Mouse (Mus musculus): Measurements from ENCODE around the gene Bclaf3.
"Not testable (repeated sequence)": the region's sequence is repeated elsewhere in the genome, so short reads cannot be mapped to it uniquely, and the experiment has no call there.

The Bclaf3 gene

GRCm38 (mm10) chrX:159526388-159526787 is at the start of gene Bclaf3:
TSS of gene Bclaf3 (plus strand) at chrX:159526688.
- no peak for DNase-seq (ENCODE audit: low spot score)

GRCm38 (mm10) chrX:159478243-159478940 is 48.1 kb upstream of the Bclaf3 start:
- not testable (repeated sequence) for DNase-seq (ENCODE audit: low spot score)

- DNase-seq (ENCODE audit: low spot score): no peak
Measured at GRCm38 (mm10) chrX:159484247-159484646, 42.2 kb upstream of the Bclaf3 start.

- DNase-seq (ENCODE audit: low spot score): no peak
Measured at GRCm38 (mm10) chrX:159503181-159503580, 23.3 kb upstream of the Bclaf3 start.

- no peak for DNase-seq (ENCODE audit: low spot score)
Measured at GRCm38 (mm10) chrX:159508331-159509036, 18.0 kb upstream of the Bclaf3 start.

- DNase-seq (ENCODE audit: low spot score): no peak
Measured at GRCm38 (mm10) chrX:159509042-159509441, 17.4 kb upstream of the Bclaf3 start.

- DNase-seq (ENCODE audit: low spot score): no peak
Measured at GRCm38 (mm10) chrX:159509847-159510715, 16.4 kb upstream of the Bclaf3 start.

- DNase-seq (ENCODE audit: low spot score): no peak
Measured at GRCm38 (mm10) chrX:159510716-159511051, 15.8 kb upstream of the Bclaf3 start.

GRCm38 (mm10) chrX:159515599-159515998 is 10.9 kb upstream of the Bclaf3 start:
- DNase-seq (ENCODE audit: low spot score): no peak

GRCm38 (mm10) chrX:159521780-159522179 is 4.7 kb upstream of the Bclaf3 start:
- no peak for DNase-seq (ENCODE audit: low spot score)

GRCm38 (mm10) chrX:159522651-159523050 is 3.8 kb upstream of the Bclaf3 start:
- DNase-seq (ENCODE audit: low spot score): no peak

- peak; percentile 96 for DNase-seq (ENCODE audit: low spot score)
Measured at GRCm38 (mm10) chrX:159532427-159532810, 5.9 kb downstream of the Bclaf3 start.

GRCm38 (mm10) chrX:159532811-159533462 is 6.4 kb downstream of the Bclaf3 start:
- DNase-seq (ENCODE audit: low spot score): no peak

- no peak for DNase-seq (ENCODE audit: low spot score)
Measured at GRCm38 (mm10) chrX:159541936-159542335, 15.4 kb downstream of the Bclaf3 start.

- no peak for DNase-seq (ENCODE audit: low spot score)
Measured at GRCm38 (mm10) chrX:159547093-159547492, 20.6 kb downstream of the Bclaf3 start.

- not testable (repeated sequence) for DNase-seq (ENCODE audit: low spot score)
Measured at GRCm38 (mm10) chrX:159584738-159585137, 58.2 kb downstream of the Bclaf3 start.

- no peak for DNase-seq (ENCODE audit: low spot score)
Measured at GRCm38 (mm10) chrX:159591633-159592032, 65.1 kb downstream of the Bclaf3 start.

GRCm38 (mm10) chrX:159597502-159597901 is 71.0 kb downstream of the Bclaf3 start:
- DNase-seq (ENCODE audit: low spot score): no peak

GRCm38 (mm10) chrX:159604832-159605231 is 78.3 kb downstream of the Bclaf3 start:
- no peak for DNase-seq (ENCODE audit: low spot score)

- peak; percentile 12 for DNase-seq (ENCODE audit: low spot score)
Measured at GRCm38 (mm10) chrX:159606936-159607335, 80.4 kb downstream of the Bclaf3 start.

- DNase-seq (ENCODE audit: low spot score): peak; percentile 14
Measured at GRCm38 (mm10) chrX:159626208-159626906, 99.9 kb downstream of the Bclaf3 start.

All from lung, postnatal 25 days (tissue).